In genomic region chr8:100104412-100105365, GRCm38 (mm10) we compare ENCODE assay signal across 15 mouse cellular contexts.
A peak's percentile ranks its signal among the peaks of the same experiment; 100 is the strongest.
DNase-seq lines count a peak whose midpoint lies in the region; ATAC-seq lines count a peak whose summit lies in the region.
"Had no signal": no experiment of that assay in that cellular context is flagged by ENCODE, and none has a peak within 500 bp of the region (broad histone marks: within the 10 kb centered on the region; RNA-seq: fewer than 3 reads in every experiment).

No protein-coding gene starts in this region.

- H3K4me1 ChIP-seq in limb, embryonic 11.5 days (ENCODE audit: control insufficient read depth, insufficient read depth, low read length), result no peaks in the 10 kb centered on the region
- H3K4me1 ChIP-seq: embryonic facial prominence, embryonic 15.5 days; heart, embryonic 12.5 days; kidney, embryonic 15.5 days had no signal

- no peak overlapping the region for H3K9ac ChIP-seq in limb, embryonic 11.5 days (ENCODE audit: low read length)
- H3K9ac ChIP-seq: embryonic facial prominence, embryonic 15.5 days; heart, embryonic 12.5 days; kidney, embryonic 15.5 days had no signal

- no peak overlapping the region for H3K27ac ChIP-seq in limb, embryonic 11.5 days (replicated peaks; ENCODE audit: low read depth, low read length)
- H3K27ac ChIP-seq: embryonic facial prominence, embryonic 15.5 days; gastrocnemius, adult 2 months; kidney, embryonic 15.5 days; macrophage had no signal

- no peaks in the 10 kb centered on the region for H3K36me3 ChIP-seq in limb, embryonic 11.5 days (ENCODE audit: control insufficient read depth, insufficient read depth, low read length)
- H3K36me3 ChIP-seq: embryonic facial prominence, embryonic 15.5 days; heart, embryonic 12.5 days; kidney, embryonic 15.5 days had no signal

- H3K4me2 ChIP-seq in limb, embryonic 11.5 days (ENCODE audit: low read depth, severe bottlenecking), result no peak overlapping the region
- H3K4me2 ChIP-seq: embryonic facial prominence, embryonic 15.5 days; heart, embryonic 12.5 days; kidney, embryonic 15.5 days had no signal

- WGBS in limb, embryonic 11.5 days, result 50% methylated on average over 11 of the region's 11 CpGs

- H3K9me3 ChIP-seq in limb, embryonic 11.5 days (ENCODE audit: control insufficient read depth, low read length), result no peaks in the 10 kb centered on the region
- H3K9me3 ChIP-seq: embryonic facial prominence, embryonic 15.5 days; kidney, embryonic 15.5 days had no signal

- no peaks in the 10 kb centered on the region for H3K27me3 ChIP-seq in limb, embryonic 11.5 days (ENCODE audit: control insufficient read depth, insufficient read depth, low read length)
- H3K27me3 ChIP-seq: embryonic facial prominence, embryonic 15.5 days; heart, embryonic 12.5 days; kidney, embryonic 15.5 days had no signal

- H3K4me3 ChIP-seq in limb, embryonic 11.5 days (ENCODE audit: low read depth, low read length), result no peak overlapping the region
- H3K4me3 ChIP-seq: embryonic facial prominence, embryonic 15.5 days; gastrocnemius, adult 2 months; heart, embryonic 12.5 days; kidney, embryonic 15.5 days had no signal

- no peak for ATAC-seq in limb, embryonic 11.5 days (ENCODE audit: insufficient number of reproducible peaks, low FRiP score, low TSS enrichment, low read depth)

- peak; percentile 1 for DNase-seq in adrenal gland, postnatal 25 days
- no peak for DNase-seq in adrenal gland, adult (ENCODE audit: inconsistent age in 2 of 2, low spot score in 1 of 2)
- peak; percentile 2 to 9 for DNase-seq in kidney, postnatal 4 days
- DNase-seq in kidney, postnatal 36 days, result no peak
- DNase-seq in ZHBTc4 (ENCODE audit: low read depth, low spot score) (peak; percentile 78), adipocyte (ENCODE audit: low spot score) (no peak)
- peak; percentile 23 for DNase-seq in limb, embryonic 11.5 days (ENCODE audit: low spot score)
- DNase-seq in retina, embryonic 14.5 days (ENCODE audit: low spot score), result no peak
- DNase-seq: adrenal gland, postnatal 10 days; gastrocnemius, adult 2 months; thymus, adult 18-20 months had no signal

Comparison
In these comparisons a context has a peak if more than half of its experiments do, and no peak if none do; other contexts are left out.
1. DNase-seq: peak in adrenal gland, postnatal 25 days (single experiment), kidney, postnatal 4 days (2 of 2), ZHBTc4 (single experiment) and limb, embryonic 11.5 days (single experiment); none in adrenal gland, adult (0 of 2), kidney, postnatal 36 days (0 of 2), retina, embryonic 14.5 days (single experiment) and adipocyte (single experiment).